Mouse (Mus musculus) heart, adult 2 months (tissue): ENCODE results near the gene Kctd8. TPM values are rescaled to one million over a fixed set of nuclear protein-coding genes. Genes with fewer than 3 reads are reported as not detected.

Source experiments
- DNase-seq, 2 experiments: peaks; one replicate each; pipeline ENCODE4 v3.0.0; 2021
- H3K27ac ChIP-seq: fragments of 200-600 bp; 2 replicates; pipeline ENCODE4 v1.8.1; 2022
- H3K27me3 ChIP-seq: fragments of 200-500 bp; 2 replicates; pipeline ENCODE4 v1.6.1; 2012; ENCODE audit warnings: mild to moderate bottlenecking, low read length, inconsistent platforms, mixed read lengths; ENCODE audit not compliant: control insufficient read depth, insufficient read depth
- H3K36me3 ChIP-seq: fragments of 200-500 bp; 2 replicates; pipeline ENCODE4 v1.6.1; 2012; ENCODE audit warnings: low read length, inconsistent platforms; ENCODE audit not compliant: control insufficient read depth, insufficient read depth
- H3K4me1 ChIP-seq: fragments of 200-500 bp; 2 replicates; pipeline ENCODE4 v1.6.1; 2011; ENCODE audit warnings: low read length; ENCODE audit not compliant: control insufficient read depth, insufficient read depth
- H3K4me3 ChIP-seq: fragments of 200-600 bp; 2 replicates; pipeline ENCODE4 v1.8.1; 2022
- H3K79me2 ChIP-seq: fragments of 200-500 bp; replicated peaks from 2 replicates; pipeline ENCODE4 v1.6.1; 2012; ENCODE audit warnings: mild to moderate bottlenecking, inconsistent platforms, low read length, moderate library complexity, mixed read lengths; ENCODE audit not compliant: control insufficient read depth, insufficient read depth
- H3K9ac ChIP-seq: fragments of 200-500 bp; 2 replicates; pipeline ENCODE4 v1.6.1; 2012; ENCODE audit warnings: low read depth, mild to moderate bottlenecking, control low read depth, inconsistent platforms, low read length, mixed read lengths
- CTCF ChIP-seq: fragments of 200-600 bp; IDR thresholded peaks from 2 replicates; pipeline ENCODE4 v1.8.1; 2022; ENCODE audit warnings: antibody characterized with exemption, mild to moderate bottlenecking, moderate library complexity
- EP300 ChIP-seq: fragments of 200-500 bp; IDR thresholded peaks from 2 replicates; pipeline ENCODE4 v1.6.1; 2011; ENCODE audit warnings: low read depth, low read length, control low read depth; ENCODE audit not compliant: insufficient read depth
- POLR2A ChIP-seq: fragments of 200-500 bp; IDR thresholded peaks from 2 replicates; pipeline ENCODE4 v1.6.1; 2011; ENCODE audit warnings: mild to moderate bottlenecking, low read depth, low read length, control low read depth; ENCODE audit not compliant: insufficient read depth
- WGBS: fragments of 180-500 bp; shearing (Covaris S2); methylation state at CpG from one replicate; pipeline ENCODE4 v1.1.7; 2018; 5-methylcytosine and 5-hydroxymethylcytosine counted together
- intact Hi-C: fragments of 180-260 bp; cut with DNase I; formaldehyde crosslinking; loops from one replicate; pipeline ENCODE4 v1.15.1; 2025
- polyA plus RNA-seq: library from polyadenylated mRNA; depleted of rRNA; stranded (reverse); fragments of >200 nt; gene quantifications from 2 replicates; pipeline ENCODE4 v1.2.3, GENCODE M21; 2012
- total RNA-seq, 2 experiments: library from RNA; stranded (reverse); gene quantifications; 2 replicates each; pipeline ENCODE4 v1.2.3; 2021

Kctd8 gene
- total and polyA plus RNA-seq, 3 experiments = 0.59 to 1.2 (median 0.99) TPM

- peaks cover 2% of the 10 kb centered on the region for H3K27me3 ChIP-seq
- intact Hi-C loops = no loop called here
- WGBS = 45% methylated on average over 4 of the region's 4 CpGs
- no peak overlapping the region for H3K4me3 ChIP-seq
- no peak overlapping the region for H3K9ac ChIP-seq
- no peak for DNase-seq
- H3K4me1 ChIP-seq = no peaks in the 10 kb centered on the region
- H3K79me2 ChIP-seq = no peaks in the 10 kb centered on the region
- H3K27ac ChIP-seq = no peak overlapping the region
- TF ChIP-seq CTCF = no peak
- TF ChIP-seq EP300 = no peak
- TF ChIP-seq POLR2A = no peak
- H3K36me3 ChIP-seq = no peaks in the 10 kb centered on the region
These were observed 2.4 kb downstream of the Kctd8 start for GRCm38 (mm10) chr5:69338916-69339622.

DNA sequence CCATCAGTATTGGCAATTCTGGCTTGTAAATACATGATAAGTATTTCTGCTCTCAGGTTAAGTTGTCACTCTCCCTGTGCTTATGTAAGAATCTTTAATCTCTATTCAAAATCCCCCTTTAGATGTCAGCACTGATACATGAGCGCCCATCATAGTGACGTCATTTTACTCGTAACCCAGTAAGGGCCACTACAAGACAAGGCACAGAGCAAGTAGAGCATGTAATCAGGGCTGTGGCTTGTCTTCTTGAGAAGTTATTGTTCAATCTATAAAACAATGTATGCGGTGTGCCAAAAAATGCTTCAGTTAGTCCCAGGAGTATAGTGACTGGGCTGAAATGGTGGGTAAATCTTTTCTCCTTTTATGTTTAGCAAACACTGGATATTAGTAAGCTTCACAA is 13.9 kb downstream of the Kctd8 start:
- no peak for TF ChIP-seq EP300
- TF ChIP-seq CTCF = no peak
- no peak for TF ChIP-seq POLR2A
- Histone ChIP-seq H3K4me1 (no peaks in the 10 kb centered on the region), H3K27ac (no peak overlapping the region), H3K79me2 (no peaks in the 10 kb centered on the region), H3K36me3 (no peaks in the 10 kb centered on the region), H3K4me3 (no peak overlapping the region), H3K27me3 (no peaks in the 10 kb centered on the region), H3K9ac (no peak overlapping the region)
- 81% methylated on average over 4 of the region's 4 CpGs for WGBS
- no peak for DNase-seq
- intact Hi-C loops = no loop called here

DNA sequence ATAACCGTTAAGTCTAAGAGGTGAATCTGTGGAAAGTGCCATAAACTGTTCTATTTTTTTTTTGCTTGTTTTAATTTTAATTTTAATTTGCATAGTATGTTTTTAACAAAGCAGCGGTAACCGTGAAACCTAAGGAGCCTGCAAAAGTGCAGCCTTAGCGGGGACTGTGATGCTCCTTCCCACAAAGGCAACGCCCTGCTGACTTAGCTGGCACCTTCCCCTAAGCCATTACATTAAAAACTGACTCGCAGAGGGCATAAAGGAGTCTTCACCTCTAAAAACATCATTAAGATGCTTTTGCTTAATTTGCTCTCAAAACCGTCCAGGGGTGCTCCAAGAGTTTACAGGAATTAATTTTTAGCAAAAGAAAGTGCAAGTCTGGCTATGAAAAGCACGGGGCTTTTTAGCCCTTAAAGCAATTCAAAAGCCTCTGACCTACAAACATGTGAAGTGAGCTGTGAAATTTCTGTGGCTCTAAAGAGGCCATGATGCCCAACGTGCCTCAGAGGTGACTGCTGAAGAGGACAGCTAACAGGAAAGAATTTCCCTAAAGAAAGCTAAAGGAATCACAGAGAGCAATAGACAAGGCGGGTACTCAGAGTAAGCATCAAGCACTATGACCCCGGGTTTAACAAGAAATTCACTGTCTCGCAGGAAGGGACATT is 16.8 kb downstream of the Kctd8 start:
- DNase-seq = no peak
- no peaks in the 10 kb centered on the region for H3K4me1 ChIP-seq
- H3K79me2 ChIP-seq = no peaks in the 10 kb centered on the region
- no peaks in the 10 kb centered on the region for H3K36me3 ChIP-seq
- H3K4me3 ChIP-seq = no peak overlapping the region
- intact Hi-C loops = no loop called here
- H3K9ac ChIP-seq = no peak overlapping the region
- H3K27ac ChIP-seq = no peak overlapping the region
- TF ChIP-seq CTCF (no peak), EP300 (no peak)
- 65% methylated on average over 12 of the region's 12 CpGs for WGBS
- H3K27me3 ChIP-seq = no peaks in the 10 kb centered on the region

- TF ChIP-seq POLR2A (no peak), EP300 (no peak), CTCF (no peak)
- Histone ChIP-seq H3K36me3 (no peaks in the 10 kb centered on the region), H3K27me3 (no peaks in the 10 kb centered on the region), H3K9ac (no peak overlapping the region), H3K27ac (no peak overlapping the region), H3K79me2 (no peaks in the 10 kb centered on the region), H3K4me3 (no peak overlapping the region), H3K4me1 (no peaks in the 10 kb centered on the region)
- DNase-seq = no peak
- intact Hi-C loops = no loop called here
- WGBS = 71% methylated on average over 7 of the region's 7 CpGs
These were observed 28.9 kb downstream of the Kctd8 start for GRCm38 (mm10) chr5:69312611-69313010.

- Histone ChIP-seq H3K36me3 (no peaks in the 10 kb centered on the region), H3K79me2 (no peaks in the 10 kb centered on the region), H3K4me1 (no peaks in the 10 kb centered on the region), H3K4me3 (no peak overlapping the region), H3K27me3 (no peaks in the 10 kb centered on the region), H3K27ac (no peak overlapping the region), H3K9ac (no peak overlapping the region)
- 18% methylated on average over 1 of the region's 1 CpGs for WGBS
- TF ChIP-seq EP300 = no peak
- no peak for TF ChIP-seq POLR2A
- no peak for TF ChIP-seq CTCF
- DNase-seq = no peak
- intact Hi-C loops = no loop called here
These were observed 39.8 kb downstream of the Kctd8 start for GRCm38 (mm10) chr5:69301665-69302064.

- Histone ChIP-seq H3K9ac (no peak overlapping the region), H3K79me2 (no peaks in the 10 kb centered on the region), H3K36me3 (no peaks in the 10 kb centered on the region), H3K27ac (no peak overlapping the region), H3K27me3 (no peaks in the 10 kb centered on the region), H3K4me1 (no peaks in the 10 kb centered on the region), H3K4me3 (no peak overlapping the region)
- intact Hi-C loops = no loop called here
- TF ChIP-seq EP300 = no peak
- TF ChIP-seq POLR2A = no peak
- no peak for TF ChIP-seq CTCF
- 33% methylated on average over 6 of the region's 6 CpGs for WGBS
- DNase-seq = no peak
These were observed 49.1 kb downstream of the Kctd8 start for GRCm38 (mm10) chr5:69292353-69292752.
